Mouse (Mus musculus): ENCODE data around the gene Wdr90. TPM values are rescaled to one million over a fixed set of nuclear protein-coding genes. Genes with fewer than 3 reads are reported as not detected.

Wdr90 gene
- 12.0 and 14.4 TPM in 2 replicates for polyA plus RNA-seq (2012; rRNA removed)

DNA sequence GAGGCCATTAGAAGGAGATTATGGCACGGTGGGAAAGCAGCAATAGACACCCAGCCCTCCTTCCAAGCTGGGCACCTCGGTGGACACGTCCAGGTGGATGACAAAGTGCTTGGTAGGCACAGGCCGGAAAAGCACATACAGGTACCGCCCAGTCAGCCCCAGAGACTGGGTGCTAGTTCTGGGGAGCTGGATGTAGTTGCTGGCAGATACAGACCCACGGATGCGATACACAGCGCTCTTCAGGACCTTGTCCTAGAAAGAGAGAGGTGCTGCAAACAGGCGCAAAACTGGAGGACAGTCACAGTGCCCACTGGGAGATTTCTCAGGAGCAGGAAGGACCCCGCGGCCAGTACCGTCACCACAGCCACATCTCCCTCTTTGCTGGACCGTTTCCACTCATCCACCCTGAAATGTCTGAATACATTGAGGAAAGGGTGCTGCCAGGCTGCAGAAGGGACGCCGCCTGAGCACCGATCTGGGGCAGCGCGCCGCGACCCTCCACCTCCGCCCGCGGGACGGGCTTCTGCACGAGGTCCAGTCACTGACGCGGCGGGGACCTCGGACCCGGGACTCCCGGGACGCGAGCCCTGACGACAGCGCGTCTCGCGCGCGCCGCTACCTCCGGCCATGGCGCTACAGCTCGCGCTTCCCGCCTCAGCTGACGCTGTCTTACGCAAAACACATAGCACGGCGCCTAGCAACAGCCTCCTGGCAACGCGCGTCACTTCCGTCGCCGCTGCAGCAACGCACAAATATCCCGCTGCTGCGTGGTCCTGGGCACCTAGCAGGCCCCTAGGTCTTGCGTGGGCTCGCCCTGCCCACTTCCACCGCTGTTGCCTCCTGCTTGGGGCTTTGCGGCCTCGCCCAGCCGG is at the start of gene Wdr90:
Wdr90 (minus strand) TSS at position 670 of the 872 bp plus-strand sequence.
- DNase-seq (ENCODE audit: low spot score), result peak; percentile 80

DNA sequence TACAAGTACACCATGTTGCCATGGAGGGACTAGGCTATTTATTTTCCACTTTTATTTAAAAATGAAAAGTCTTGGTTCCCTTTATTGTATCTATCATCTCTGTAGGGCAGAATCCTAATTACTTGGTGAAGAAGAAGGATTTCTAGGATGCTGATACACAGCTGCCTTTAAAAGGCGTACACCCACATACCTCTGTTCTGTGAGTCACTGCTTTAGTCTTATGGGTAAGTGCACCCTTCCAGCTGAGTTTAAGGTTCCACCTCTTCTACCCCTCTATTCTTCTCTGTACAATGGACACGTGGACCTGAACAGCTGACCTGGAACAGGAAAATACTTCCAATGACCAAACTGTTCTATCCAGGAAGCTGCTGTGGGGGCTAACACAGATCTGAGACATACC is 46.3 kb upstream of the Wdr90 start:
- DNase-seq (ENCODE audit: low spot score), result no peak

DNA sequence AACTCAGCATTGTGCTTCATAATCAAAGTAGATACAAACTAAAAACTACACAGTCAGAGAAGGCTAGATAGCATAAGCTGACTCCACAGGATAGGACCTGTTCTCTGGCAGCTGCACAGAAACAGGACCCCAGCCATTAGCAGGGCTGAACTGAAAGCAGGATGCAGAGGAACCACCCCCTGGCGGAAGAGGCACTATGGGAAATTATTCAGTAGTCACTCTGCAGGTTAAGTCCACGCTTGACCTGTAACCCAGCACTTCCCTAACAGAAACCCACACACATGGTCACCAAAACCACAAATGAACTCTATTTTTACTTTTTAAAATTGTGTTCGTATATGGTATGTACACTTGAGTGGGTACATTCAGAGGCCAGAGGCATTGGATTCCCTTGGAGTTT is 41.8 kb upstream of the Wdr90 start:
- no peak for DNase-seq (ENCODE audit: low spot score)

DNA sequence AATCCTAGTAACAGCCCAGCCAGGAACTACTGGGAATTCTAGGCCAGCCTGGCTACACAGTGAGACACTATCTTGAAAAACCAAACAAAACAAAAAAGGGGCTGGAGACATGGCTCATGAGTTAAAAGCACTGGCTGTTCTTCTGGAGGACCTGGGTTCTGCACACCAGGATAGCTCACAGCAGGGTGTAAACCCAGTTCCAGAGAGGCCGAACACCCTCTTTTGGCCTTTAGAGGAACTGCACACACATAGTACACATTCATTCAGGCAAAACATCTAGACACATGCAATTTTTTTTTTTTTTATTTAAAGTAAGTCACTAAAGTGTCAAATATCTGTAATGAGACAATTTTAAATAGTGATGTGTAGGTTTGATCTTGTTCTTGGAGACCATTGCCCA is 38.9 kb upstream of the Wdr90 start:
- DNase-seq (ENCODE audit: low spot score), result no peak

DNA sequence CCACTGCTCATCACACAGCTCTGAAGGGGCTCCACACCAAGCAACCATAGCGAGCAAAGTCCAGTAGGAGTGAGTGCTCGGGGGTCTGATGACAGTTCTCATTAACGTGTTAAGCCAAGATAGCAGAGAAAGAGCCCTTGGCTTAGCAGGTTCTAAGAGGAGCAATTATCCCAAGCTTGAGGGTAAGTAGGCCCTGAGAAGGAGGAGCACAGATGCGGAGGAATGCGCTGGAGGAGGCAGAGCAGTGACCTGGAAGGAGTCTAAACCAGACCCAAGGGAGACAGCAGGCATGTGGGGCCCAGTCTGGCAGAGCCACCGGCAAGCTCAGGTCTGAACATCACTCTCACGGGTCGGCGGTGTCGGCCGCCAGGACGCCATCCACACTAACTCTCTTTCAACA is 34.6 kb upstream of the Wdr90 start:
- no peak for DNase-seq (ENCODE audit: low spot score)

DNA sequence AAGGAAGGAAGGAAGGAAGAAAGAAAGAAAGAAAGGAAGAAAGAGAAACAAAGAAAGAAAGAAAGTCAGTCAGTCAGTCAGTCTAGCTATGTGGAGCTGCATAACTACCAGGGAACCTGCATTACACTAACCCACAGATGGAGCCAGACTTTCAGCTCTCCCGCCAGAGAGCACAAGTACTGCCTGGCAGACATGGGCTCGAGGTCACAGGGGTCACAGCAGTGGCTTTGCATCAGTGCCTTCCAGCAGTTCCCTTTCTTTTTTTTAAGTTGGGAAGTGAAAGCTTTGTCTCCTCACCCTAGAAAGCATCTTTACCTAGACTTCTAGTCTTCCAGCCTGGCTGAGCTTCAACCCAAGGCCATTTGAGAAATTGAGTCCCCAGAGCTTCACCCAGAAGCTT is 34.1 kb upstream of the Wdr90 start:
- no peak for DNase-seq (ENCODE audit: low spot score)

GRCm38 (mm10) chr17:25893975-25894617 is 32.8 kb upstream of the Wdr90 start:
- no peak for DNase-seq (ENCODE audit: low spot score)

- no peak for DNase-seq (ENCODE audit: low spot score)
Measured at GRCm38 (mm10) chr17:25888837-25889236, 27.5 kb upstream of the Wdr90 start.

DNA sequence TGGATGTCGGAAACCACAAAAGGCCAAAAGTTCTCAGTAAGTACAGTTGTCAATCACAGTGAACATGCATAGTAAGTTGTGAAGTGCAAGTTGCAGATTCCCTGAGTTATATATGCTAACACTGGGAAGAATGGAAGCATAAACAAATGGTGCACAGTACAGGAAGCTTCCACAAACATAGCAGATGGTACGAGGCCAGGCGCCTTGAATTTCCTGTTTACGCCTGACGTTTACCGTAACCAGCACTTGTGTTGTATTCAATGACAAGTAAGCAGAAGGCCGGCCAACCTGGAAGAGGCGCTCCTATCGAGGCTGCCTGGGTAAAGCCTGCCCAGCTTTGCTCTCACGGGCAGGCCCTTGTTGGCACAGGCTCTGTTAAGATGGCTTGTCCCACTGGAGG is 26.2 kb upstream of the Wdr90 start:
- no peak for DNase-seq (ENCODE audit: low spot score)

DNA sequence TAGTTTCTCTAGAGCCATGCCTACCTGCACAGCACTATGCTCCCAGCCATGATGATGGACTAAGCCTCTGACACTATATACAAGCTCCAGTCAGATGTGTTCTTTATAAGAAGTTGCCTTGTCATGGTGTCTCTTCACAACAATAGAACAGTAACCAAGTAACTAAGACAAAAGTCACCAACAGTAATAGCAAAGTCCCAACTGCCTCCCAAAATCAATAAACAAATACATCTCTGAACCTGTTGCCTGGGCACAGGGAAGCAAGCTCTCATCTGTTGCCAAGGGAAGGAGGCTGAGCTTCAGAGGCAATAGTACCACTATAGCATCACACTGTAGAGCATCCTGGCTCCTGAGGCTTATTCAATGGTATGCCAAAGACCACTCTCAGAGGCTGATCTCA is 25.5 kb upstream of the Wdr90 start:
- no peak for DNase-seq (ENCODE audit: low spot score)

DNA sequence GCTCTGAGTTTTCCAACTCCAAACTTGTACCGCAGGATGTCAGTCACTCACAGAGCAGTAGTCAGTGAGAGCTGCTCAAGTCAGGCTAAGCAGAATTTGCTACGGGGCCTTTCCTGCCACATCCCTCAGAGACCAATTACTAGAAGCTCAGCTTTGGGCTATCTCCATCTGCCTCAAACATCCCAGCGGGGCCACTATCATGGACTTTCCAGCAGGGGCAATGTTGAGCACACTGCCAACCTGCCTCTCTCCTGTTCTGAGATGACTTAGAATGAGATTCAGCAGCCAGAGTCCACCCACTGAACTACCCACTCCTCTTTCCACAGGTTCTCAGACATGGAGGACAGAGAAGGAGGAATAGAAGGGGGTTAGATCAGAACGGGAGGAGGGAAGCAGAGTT is 24.3 kb upstream of the Wdr90 start:
- DNase-seq (ENCODE audit: low spot score), result no peak

DNA sequence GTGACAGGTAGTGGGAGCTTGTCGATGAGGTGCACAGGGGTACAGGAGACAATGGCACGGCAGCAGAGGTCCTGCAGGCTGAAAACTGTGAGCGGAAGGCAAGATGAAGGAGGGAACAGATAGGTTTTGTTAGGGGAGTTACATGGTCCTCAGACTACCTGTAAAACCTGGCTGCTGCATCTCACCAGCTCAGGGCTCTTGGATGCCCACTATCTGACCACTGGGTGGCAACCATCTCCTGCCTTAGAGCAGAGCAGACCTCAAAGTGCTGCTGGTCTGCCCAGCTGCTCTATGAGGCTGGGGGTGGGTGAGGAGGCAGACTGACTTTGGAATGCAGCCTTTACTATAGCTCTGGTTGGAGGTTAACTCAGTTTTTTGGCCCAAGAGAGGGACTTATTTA is 22.5 kb upstream of the Wdr90 start:
- no peak for DNase-seq (ENCODE audit: low spot score)

DNA sequence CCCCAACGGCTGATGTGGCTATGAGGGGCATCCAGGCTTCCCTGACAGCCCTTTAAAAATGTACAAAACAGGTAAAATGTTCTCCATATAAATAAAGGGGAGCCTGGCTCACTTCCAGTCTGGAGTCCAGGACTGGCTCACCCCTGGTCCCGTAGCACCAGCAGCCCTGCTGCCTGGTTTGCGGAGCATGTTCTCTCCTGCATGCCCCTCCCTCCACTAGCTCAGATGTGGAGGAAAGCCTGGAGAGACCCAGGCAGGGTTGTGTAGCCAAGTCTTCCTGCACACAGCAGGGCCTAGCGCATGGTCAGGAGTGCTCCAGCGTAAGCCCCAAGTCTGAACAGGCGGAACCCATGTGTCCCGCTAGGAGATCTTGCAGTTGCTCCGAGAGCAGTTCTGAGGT is 22.0 kb upstream of the Wdr90 start:
- no peak for DNase-seq (ENCODE audit: low spot score)

- DNase-seq (ENCODE audit: low spot score), result no peak
Measured at GRCm38 (mm10) chr17:25882306-25882705, 21.0 kb upstream of the Wdr90 start.

DNA sequence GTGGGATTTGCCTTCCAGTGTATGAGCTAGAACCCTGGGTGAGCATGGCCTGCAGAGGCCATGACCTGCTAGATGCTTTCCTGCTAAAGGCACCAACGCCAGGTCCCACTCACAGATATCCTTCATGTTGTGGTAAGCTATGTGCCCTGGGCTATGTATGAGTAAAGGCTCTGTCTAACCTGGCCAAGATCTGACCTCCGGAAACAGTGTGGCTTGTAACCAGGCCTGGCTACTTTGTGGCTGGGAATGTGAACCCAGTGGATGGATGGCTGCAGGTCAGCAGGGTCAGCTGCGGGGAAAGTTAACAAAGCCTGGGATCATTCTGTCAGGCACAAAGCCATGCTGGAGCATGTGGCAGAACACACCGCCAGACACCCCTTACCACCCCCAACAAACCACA is 20.4 kb upstream of the Wdr90 start:
- no peak for DNase-seq (ENCODE audit: low spot score)

DNA sequence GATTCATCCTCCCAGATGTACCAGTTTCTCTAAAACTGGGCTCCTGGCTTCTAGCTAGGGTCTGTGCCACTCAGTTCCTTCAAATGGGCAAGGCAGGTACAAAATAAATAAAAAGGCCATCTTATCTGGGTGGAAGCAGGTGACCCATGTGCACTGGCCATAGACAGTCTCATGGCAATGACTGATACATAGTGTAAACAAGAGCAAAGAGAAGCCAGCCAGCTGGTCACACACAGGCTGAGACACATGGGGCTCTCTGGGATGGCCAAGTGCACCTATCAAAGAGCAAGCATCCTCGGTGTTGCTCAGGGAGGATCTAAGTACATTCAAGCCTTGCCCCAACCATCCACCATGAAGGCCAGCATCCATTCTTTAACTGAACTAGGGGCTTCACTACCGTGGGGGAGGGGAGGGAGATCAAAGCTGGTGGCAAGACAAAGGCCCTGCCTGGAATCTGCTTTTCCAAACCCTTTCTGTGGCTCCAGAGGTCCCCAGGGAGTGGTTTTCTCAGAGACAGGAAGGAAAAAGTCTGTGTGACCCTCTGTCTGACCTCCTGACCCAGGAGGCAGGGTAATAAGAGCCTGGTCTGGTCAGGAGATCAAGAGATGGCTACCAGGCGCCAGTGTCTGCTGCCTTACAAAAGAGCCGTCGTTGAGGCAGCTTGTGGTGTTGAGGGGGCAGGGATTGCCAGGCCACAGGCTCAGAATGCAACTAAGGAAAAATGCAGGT is 19.8 kb upstream of the Wdr90 start:
- no peak for DNase-seq (ENCODE audit: low spot score)

DNA sequence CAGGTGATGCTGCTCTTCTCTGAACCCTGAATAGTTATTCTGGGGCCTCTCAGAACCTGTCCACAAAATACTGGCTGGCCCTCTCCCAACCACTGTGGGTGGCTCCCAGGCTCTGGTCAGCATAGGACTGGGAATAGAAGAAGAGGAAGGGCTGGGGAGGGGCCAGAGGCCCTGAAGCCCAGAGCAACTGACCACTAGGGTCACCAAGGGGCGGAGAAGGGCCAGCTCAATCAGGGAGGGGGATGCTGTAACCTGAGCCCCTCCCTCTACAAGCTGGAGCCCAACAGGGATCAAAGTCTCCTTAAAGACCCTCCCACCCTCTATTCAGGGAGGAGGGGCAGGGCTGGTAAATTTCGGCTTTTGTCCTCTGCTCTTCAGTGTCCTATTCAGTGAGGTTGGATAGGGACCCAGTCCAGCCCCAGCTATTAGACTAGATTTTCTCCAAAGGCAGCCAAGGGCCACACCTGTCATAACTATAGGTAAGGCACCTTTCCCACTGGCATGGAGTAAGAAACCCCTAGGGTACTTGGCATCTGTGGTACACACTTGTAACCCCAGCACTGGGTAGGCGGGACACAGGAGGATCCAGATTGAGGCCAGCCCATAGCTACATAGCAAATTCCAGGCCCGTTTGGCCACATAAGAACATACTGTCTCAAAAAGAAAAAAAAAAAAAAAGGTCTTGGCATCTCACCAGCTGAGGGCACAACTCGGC is 19.1 kb upstream of the Wdr90 start, which contains the start of gene Wfikkn1:
Wfikkn1 (minus strand) TSS at position 663 of the 715 bp plus-strand sequence.
- no peak for DNase-seq (ENCODE audit: low spot score)

GRCm38 (mm10) chr17:25879750-25880149 is 18.4 kb upstream of the Wdr90 start:
- DNase-seq (ENCODE audit: low spot score), result no peak

GRCm38 (mm10) chr17:25879261-25879660 is 18.0 kb upstream of the Wdr90 start:
- no peak for DNase-seq (ENCODE audit: low spot score)

DNA sequence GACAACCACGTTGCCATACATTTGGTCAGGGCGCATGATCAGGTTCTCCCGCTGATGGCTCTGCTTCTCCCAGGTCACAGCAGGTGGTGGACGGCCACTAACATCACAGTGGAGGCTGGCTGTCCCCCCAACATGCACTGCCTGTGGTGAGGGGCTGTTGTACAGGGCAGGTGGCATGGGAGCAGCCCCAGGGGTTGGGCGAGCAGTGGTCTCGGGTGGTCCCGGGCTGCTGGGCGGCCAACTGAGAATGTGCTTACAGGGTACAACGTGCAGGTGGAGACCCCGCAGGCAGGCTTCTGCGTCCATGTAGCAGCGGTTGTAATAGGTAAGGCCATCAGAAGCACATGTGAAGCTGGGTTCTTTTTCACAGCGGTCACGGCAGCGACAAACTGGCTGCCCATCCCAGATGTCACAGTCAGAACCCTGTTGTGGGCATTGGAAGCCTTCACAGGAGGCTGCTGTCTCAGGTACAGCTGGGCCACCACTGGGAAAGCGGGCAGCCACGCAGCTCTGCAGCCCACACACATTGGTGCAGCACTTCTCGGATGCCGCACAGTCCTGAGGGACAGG is 17.4 kb upstream of the Wdr90 start:
- no peak for DNase-seq (ENCODE audit: low spot score)

DNA sequence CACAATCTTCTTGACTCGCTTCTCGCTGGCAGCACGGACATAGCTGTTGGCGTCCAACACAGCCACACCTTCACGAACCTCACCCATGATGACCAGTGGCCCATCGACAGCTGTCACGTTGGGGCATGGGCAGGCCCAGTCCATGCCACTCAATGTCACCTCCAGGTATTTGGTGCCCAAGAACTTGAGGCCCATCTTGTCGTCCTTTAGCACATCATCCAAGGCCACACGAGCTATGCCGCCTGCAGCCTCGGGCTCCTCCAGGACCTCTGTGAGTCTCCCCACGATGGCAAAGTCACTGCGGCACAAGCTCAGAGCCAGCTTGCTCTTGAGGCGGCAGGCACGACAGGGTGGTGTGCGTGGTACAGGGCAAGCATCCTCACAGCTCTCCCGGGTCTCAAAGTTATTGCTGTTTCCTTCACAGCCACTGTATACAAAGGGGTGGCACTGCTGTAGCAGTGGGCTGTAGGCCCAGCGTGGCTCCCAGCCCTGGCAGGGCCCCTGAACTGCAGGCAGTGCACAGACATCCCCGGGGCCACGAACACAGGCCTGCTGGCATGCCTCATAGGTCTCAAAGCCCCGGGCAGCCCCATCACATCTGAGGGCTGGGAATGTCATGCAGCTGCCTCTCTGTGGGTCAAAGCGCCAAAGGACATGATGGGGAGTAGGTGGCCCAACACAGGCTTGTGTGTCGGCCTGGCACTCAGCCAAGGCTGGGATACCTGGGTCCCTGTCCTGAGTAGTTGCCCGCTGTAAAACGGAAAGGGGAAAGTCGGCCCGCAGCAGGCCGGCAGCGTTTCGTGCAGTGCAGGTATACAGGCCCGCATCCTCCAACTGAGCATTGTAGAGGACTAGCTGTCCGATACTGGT is 16.7 kb upstream of the Wdr90 start:
- DNase-seq (ENCODE audit: low spot score), result no peak

Measured in urinary bladder, adult 2 months (tissue).